Mouse (Mus musculus): ENCODE data around the gene Acap1. TPM values are rescaled to one million over a fixed set of nuclear protein-coding genes. Genes with fewer than 3 reads are reported as not detected.

Gene Acap1
- 5.0 and 6.1 TPM in 2 replicates for polyA plus RNA-seq (2015; fragmentation: Nextera tagmentation; extraction: Ambion mirVana)

DNA sequence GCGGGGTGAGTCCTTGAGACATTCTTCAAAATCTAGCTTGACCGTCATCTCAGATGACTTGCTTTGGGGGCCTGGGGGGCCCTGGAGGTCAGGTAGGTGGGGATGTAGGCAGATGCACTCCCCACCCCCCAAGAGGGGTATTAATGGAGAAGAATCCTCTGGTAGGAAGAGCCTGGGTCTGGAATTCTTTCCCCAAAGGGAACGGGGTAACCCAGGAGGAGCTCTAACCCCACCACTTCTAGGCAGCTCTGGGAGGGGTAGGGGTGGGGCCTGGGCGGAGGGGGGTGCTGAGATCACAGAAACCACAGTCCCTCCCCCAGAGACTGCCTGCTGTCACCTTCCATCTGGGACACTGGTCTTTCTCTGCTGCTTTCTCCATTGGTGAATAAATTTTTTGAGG lies at the start of gene Acap1:
TSS of gene Acap1 (minus strand) at position 249 of the 400 bp plus-strand sequence.
- Histone ChIP-seq H3K27me3 (replicated peaks) (no peaks in the 10 kb centered on the region), H3K36me3 (no peaks in the 10 kb centered on the region), H3K4me1 (peaks cover 13% of the 10 kb centered on the region; the same call in 1 of the 2 replicates), H3K27ac (no peak within 1 kb of the TSS), H3K9me3 (no peaks in the 10 kb centered on the region), H3K4me3 (replicated peaks) (no peak within 1 kb of the TSS), H3K4me2 (no peak within 1 kb of the TSS), H3K9ac (no peak within 1 kb of the TSS)
- WGBS = 62% methylated on average over 4 of the region's 4 CpGs
- ATAC-seq (ENCODE audit: insufficient read depth, low FRiP score, low read depth) = no peak

DNA sequence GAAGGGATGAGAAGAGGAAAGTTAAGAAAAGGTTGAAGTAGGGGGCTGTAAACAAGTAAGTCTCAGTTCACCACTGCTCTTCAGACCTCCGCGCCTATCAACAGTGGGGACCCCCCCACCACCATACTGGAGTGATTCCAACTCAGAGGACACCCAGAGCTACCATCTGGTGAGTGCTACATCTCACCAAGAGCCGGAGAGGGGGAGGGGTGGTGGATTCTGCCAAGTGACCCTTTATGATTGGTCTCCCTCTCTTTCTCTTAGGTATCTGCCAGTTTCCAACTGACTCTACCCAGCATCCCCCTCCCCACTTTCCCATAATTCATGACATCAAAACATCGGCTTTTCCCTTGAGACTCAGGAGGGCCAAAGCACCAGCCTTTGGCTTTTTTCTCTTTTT lies 45.6 kb upstream of the Acap1 start:
- peaks cover 6% of the 10 kb centered on the region; the same call in 1 of the 2 replicates for H3K27me3 ChIP-seq (replicated peaks)
- H3K4me1 ChIP-seq = peaks cover 27% of the 10 kb centered on the region
- no peak overlapping the region for H3K27ac ChIP-seq
- 80% methylated on average over 4 of the region's 4 CpGs for WGBS
- H3K9ac ChIP-seq = no peak overlapping the region
- no peak overlapping the region for H3K4me2 ChIP-seq
- no peaks in the 10 kb centered on the region for H3K9me3 ChIP-seq
- H3K4me3 ChIP-seq (replicated peaks) = no peak overlapping the region
- no peak for ATAC-seq (ENCODE audit: insufficient read depth, low FRiP score, low read depth)
- peaks cover 4% of the 10 kb centered on the region; the same call in 1 of the 2 replicates for H3K36me3 ChIP-seq

DNA sequence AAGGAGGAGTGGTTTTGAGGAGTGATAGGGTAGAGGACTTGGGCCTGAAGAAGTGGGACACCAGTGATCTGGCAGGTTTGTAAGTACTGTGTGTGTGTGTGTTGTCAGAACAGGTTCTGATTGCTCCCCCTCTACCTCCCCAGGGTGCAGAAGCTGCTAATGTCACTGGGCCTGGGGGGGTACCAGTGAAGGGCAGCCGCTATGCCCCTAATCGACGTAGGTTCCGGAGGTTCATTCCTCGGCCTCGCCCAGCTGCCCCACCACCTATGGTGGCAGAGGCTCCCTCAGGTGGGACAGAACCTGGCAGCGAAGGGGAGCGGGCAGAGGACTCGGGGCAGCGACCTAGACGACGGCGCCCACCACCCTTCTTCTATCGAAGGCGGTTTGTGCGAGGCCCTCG lies 44.4 kb upstream of the Acap1 start:
- Histone ChIP-seq H3K27ac (no peak overlapping the region), H3K27me3 (replicated peaks) (peaks cover 9% of the 10 kb centered on the region; the same call in 1 of the 2 replicates), H3K4me1 (peaks cover 31% of the 10 kb centered on the region), H3K4me2 (no peak overlapping the region), H3K36me3 (no peaks in the 10 kb centered on the region), H3K9ac (no peak overlapping the region), H3K4me3 (replicated peaks) (no peak overlapping the region), H3K9me3 (no peaks in the 10 kb centered on the region)
- WGBS = 93% methylated on average over 17 of the region's 17 CpGs
- ATAC-seq (ENCODE audit: insufficient read depth, low FRiP score, low read depth) = no peak

DNA sequence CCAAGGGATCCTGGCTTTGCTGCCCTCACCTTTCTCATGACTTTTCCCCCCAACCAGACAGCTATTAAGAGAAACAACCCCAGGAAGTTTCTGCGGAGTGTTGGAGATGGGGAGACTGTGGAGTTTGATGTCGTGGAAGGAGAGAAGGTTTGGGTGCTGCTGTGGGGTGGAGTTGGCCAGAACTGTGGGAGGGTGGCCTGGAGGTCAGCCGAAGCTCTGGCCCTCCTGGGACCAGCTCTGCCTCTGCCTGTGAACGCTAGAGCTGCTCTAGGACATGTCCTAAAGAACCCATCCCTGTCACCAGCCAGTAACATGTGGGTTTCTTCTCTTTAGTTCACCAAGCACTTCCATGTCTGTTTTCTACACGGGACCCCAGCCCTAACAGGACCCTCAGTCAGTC lies 43.8 kb upstream of the Acap1 start:
- ATAC-seq (ENCODE audit: insufficient read depth, low FRiP score, low read depth) = no peak

DNA sequence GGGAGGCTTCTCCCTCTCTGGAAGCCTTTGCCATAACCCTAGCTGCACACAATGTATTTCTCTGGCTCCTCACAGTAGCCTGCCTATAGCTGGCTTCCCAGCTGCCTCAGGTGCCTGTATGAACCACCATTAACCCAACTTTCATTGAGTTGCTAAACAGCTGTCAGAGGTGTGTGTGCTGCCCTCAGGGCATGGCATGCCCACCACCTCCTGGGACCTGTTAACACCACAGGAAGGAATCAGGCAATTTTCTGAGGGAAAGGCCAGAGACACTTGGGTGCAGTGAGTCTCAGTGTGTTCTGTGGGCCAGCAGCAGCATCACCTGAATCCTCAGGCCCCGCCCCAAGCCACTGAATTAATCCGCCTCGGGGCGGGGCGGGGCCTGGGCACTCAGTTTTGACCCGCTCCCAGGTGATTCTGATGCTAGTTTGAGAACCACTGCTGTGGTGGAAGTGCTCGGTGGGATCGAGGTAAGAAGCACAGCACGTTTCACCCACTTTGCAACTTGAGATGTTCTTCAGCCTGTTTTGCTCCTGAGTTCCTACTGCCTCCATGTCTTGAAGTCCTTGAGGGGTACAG lies 43.2 kb upstream of the Acap1 start:
- WGBS = 29% methylated on average over 9 of the region's 9 CpGs
- Histone ChIP-seq H3K9me3 (no peaks in the 10 kb centered on the region), H3K27ac (no peak overlapping the region), H3K4me2 (no peak overlapping the region), H3K27me3 (replicated peaks) (peaks cover 9% of the 10 kb centered on the region; the same call in 1 of the 2 replicates), H3K9ac (no peak overlapping the region), H3K4me3 (replicated peaks) (no peak overlapping the region), H3K36me3 (no peaks in the 10 kb centered on the region), H3K4me1 (peaks cover 39% of the 10 kb centered on the region)
- ATAC-seq (ENCODE audit: insufficient read depth, low FRiP score, low read depth) = no peak

More for the DNA sequence above, 43.8 kb upstream of the Acap1 start:
- Histone ChIP-seq H3K9ac (no peak overlapping the region), H3K9me3 (no peaks in the 10 kb centered on the region), H3K36me3 (no peaks in the 10 kb centered on the region), H3K4me3 (replicated peaks) (no peak overlapping the region), H3K27ac (no peak overlapping the region), H3K4me2 (no peak overlapping the region), H3K27me3 (replicated peaks) (peaks cover 9% of the 10 kb centered on the region; the same call in 1 of the 2 replicates), H3K4me1 (peaks cover 36% of the 10 kb centered on the region)
- WGBS = 66% methylated on average over 5 of the region's 5 CpGs

DNA sequence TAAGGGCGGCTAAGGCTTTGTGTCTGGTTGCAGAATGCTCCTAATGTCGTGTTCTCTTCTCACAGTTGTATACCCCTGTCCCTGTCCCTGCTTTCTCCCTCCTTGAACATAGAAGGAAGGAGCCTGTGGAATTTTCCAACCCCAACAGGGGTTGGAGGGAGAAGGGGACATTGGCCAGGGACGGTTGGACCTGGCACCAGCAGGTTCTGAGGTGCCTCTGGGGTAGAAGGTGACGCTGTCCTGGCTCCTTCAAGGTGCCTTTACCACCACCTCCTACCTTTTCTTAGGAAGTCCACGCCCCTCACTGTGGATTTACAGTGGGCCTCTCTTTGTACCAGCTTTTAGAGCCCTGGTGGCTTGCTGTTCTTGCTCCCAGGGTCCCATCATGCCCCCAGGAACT lies 42.5 kb upstream of the Acap1 start:
- 73% methylated on average over 5 of the region's 5 CpGs for WGBS
- Histone ChIP-seq H3K9ac (no peak overlapping the region), H3K27ac (no peak overlapping the region; the same call in 1 of the 2 replicates), H3K36me3 (no peaks in the 10 kb centered on the region), H3K27me3 (replicated peaks) (peaks cover 9% of the 10 kb centered on the region; the same call in 1 of the 2 replicates), H3K4me3 (replicated peaks) (no peak overlapping the region), H3K4me1 (peaks cover 39% of the 10 kb centered on the region), H3K9me3 (no peaks in the 10 kb centered on the region), H3K4me2 (no peak overlapping the region)
- ATAC-seq (ENCODE audit: insufficient read depth, low FRiP score, low read depth) = no peak

DNA sequence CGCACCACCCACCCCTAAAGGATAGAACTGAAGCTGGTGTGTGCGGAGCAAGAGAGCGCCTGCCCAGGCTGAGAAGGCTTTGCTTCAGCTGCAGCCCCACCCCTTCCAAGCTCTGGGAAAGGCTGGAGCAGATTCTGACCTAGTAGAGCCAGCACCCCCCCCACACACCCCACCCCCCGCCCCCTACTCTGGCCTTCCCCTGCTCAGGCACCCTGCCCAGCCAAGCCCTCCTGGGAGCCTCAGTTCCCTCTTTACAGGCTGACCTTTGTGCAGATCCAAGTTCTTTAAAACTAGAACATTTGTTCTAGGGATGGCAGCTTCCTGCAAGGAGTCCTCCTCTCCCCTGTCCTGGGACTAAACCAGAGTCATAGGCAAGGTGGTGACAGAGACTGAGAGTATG lies 42.0 kb upstream of the Acap1 start:
- Histone ChIP-seq H3K27me3 (replicated peaks) (peaks cover 9% of the 10 kb centered on the region; the same call in 1 of the 2 replicates), H3K36me3 (no peaks in the 10 kb centered on the region), H3K27ac (no peak overlapping the region; the same call in 1 of the 2 replicates), H3K4me3 (replicated peaks) (no peak overlapping the region), H3K9me3 (no peaks in the 10 kb centered on the region), H3K4me1 (peaks cover 39% of the 10 kb centered on the region), H3K4me2 (peak overlapping the region; percentile 98; the same call in 1 of the 2 replicates), H3K9ac (no peak overlapping the region)
- ATAC-seq (ENCODE audit: insufficient read depth, low FRiP score, low read depth) = no peak
- whole genome bisulfite sequencing = 34% methylated on average over 4 of the region's 4 CpGs

DNA sequence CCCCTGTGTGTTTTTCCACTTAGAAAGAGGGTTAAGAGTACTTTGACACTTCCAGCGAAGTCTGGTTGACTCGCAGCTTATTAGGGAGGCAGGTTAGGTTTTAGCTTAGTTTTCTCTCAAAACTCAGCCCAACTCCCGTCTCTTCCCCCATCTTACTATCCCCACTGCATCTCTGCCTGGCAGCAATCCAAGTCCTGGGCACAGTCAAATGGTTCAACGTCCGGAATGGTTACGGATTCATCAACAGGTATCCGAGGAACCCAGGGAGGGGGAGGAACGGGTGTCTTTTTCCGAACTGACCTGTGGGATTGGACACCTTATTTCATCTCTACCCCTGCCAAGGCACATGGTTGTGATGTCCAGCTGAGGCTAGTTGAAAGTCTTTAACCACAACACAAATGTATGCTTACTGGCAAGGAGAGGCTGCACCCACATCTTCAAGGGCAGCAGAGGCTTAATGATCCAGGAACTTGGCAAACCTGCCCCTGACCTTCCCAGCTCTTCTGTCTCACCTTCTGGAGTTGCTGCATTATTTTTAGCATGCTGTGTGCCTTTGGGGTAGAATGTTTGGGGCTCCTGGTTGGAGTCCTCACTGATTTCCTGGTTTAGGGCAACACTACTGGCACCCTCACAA lies 41.5 kb upstream of the Acap1 start:
- WGBS = 23% methylated on average over 9 of the region's 9 CpGs
- Histone ChIP-seq H3K4me2 (peak overlapping the region; percentile 98), H3K36me3 (no peaks in the 10 kb centered on the region), H3K9ac (no peak overlapping the region), H3K27ac (no peak overlapping the region; the same call in 1 of the 2 replicates), H3K9me3 (no peaks in the 10 kb centered on the region), H3K27me3 (replicated peaks) (peaks cover 9% of the 10 kb centered on the region; the same call in 1 of the 2 replicates), H3K4me1 (peaks cover 39% of the 10 kb centered on the region), H3K4me3 (replicated peaks) (peak overlapping the region; percentile 49)
- ATAC-seq (ENCODE audit: insufficient read depth, low FRiP score, low read depth) = no peak

DNA sequence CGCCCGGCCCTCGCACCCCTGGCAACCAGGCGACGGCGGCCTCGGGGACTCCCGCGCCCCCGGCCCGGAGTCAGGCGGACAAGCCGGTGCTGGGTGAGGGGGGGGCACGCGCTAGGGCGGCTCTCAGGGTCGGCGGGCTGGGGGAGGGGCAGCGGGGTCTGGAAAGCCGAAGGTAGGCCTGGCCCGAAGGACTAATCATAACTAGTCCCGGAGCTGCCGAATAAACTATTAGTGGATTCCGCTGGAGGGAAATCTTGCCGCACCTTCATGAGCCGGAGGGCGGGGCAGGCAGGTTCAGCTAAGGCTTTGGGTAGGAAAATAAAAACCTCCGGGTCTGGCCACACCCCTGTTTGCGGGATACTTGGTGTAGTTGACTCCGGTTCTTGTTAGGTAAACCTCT lies 40.8 kb upstream of the Acap1 start:
- H3K27ac ChIP-seq = no peak overlapping the region
- peak overlapping the region; percentile 49 for H3K4me3 ChIP-seq (replicated peaks)
- ATAC-seq (ENCODE audit: insufficient read depth, low FRiP score, low read depth) = no peak
- no peaks in the 10 kb centered on the region for H3K36me3 ChIP-seq
- peak overlapping the region; percentile 27; the same call in 1 of the 2 replicates for H3K9ac ChIP-seq
- H3K9me3 ChIP-seq = no peaks in the 10 kb centered on the region
- peaks cover 39% of the 10 kb centered on the region for H3K4me1 ChIP-seq
- peaks cover 9% of the 10 kb centered on the region; the same call in 1 of the 2 replicates for H3K27me3 ChIP-seq (replicated peaks)
- H3K4me2 ChIP-seq = peak overlapping the region; percentile 98
- WGBS = 3% methylated on average over 28 of the region's 30 CpGs

DNA sequence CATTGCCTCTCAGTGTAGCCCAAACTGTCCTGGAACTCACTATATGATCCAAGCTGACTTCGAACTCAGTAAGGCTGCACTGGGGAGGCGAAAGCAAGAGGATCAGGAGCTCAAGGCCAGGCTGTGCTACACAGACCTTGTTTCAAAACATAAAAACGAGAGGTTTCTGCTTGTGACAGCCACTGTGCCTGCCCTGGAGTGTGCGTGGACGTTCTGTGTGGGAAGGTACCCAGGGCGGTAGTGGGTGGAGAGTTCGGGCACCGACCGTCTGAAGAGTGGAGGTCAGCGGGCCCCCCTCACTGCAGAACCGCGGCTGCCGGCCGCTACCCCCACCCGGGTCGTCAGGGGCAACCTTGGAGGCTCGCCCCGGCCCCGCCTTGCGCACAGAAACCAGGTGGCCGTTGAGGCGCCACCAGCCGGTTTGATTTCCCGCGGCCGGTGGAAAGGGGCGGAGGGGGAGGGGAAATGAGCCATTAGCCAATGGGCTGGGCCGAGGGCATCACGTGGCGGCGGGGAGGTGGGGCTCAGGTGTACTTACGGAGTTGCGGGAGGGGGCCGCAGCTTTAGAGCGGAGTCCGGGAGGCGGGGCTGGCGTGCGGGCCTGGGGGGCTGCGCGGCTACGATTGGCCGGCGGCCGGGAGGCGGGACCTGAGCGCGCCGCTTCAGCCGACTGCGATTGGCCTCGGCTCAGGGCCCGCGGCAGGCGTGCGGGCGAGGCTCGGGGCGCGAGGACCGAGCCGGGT lies 40.0 kb upstream of the Acap1 start, which contains the start of gene Ybx2:
TSS of gene Ybx2 (plus strand) at position 660 of the 743 bp plus-strand sequence.
- H3K4me1 ChIP-seq = peaks cover 39% of the 10 kb centered on the region
- WGBS = 2% methylated on average over 44 of the region's 62 CpGs

DNA sequence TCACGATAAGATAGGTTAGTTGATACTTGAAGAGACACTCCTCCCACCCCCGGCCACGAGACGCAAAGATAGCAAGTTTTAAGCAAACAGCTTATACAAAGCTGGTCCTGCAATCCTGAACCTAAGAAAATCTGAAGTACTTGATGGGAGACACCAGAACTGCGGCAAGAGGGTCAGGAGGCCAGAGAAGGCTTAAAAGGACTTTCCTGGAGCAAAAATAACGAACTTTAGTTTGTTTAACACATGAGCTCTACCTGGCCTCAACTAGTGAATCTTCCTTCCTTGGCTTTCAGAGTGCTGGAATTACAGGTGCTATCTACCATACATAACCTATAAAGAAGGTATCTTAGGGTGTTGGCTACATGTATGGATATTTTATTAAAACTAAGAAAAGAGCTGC lies 39.3 kb upstream of the Acap1 start:
- H3K9ac ChIP-seq = no peak overlapping the region
- no peak for ATAC-seq (ENCODE audit: insufficient read depth, low FRiP score, low read depth)
- peak overlapping the region; percentile 98 for H3K4me2 ChIP-seq
- no peak overlapping the region; the same call in 1 of the 2 replicates for H3K27ac ChIP-seq
- H3K36me3 ChIP-seq = no peaks in the 10 kb centered on the region
- peaks cover 9% of the 10 kb centered on the region; the same call in 1 of the 2 replicates for H3K27me3 ChIP-seq (replicated peaks)
- peaks cover 39% of the 10 kb centered on the region for H3K4me1 ChIP-seq
- 0 out of 2 replicates have a peak overlapping the region, but pooled peaks have one; percentile 22 for H3K4me3 ChIP-seq (replicated peaks)
- no peaks in the 10 kb centered on the region for H3K9me3 ChIP-seq
- WGBS = 11% methylated on average over 6 of the region's 6 CpGs

More for the DNA sequence above, 40.0 kb upstream of the Acap1 start, which contains the start of gene Ybx2:
- Histone ChIP-seq H3K27ac (no peak within 1 kb of the TSS; the same call in 1 of the 2 replicates), H3K4me3 (replicated peaks) (peak within 1 kb of the TSS; percentile 49), H3K36me3 (no peaks in the 10 kb centered on the region), H3K27me3 (replicated peaks) (peaks cover 9% of the 10 kb centered on the region; the same call in 1 of the 2 replicates), H3K9ac (peak within 1 kb of the TSS; percentile 27; the same call in 1 of the 2 replicates), H3K4me2 (peak within 1 kb of the TSS; percentile 98), H3K9me3 (no peaks in the 10 kb centered on the region)
- peak; percentile 84 for ATAC-seq (ENCODE audit: insufficient read depth, low FRiP score, low read depth)
